Mouse (Mus musculus): ENCODE data around the gene Kcnh4. TPM values are rescaled to one million over a fixed set of nuclear protein-coding genes. Genes with fewer than 3 reads are reported as not detected.

Kcnh4 gene
- polyA plus RNA-seq, 1 experiment from 2014 or later: 6.8 TPM

GRCm38 (mm10) chr11:100789702-100790101 lies 30.0 kb upstream of the Kcnh4 start:
- no peaks in the 10 kb centered on the region for H3K4me1 ChIP-seq (replicated peaks; ENCODE audit: control insufficient read depth, insufficient read depth, low read length)
- no peak overlapping the region for H3K4me3 ChIP-seq (replicated peaks; ENCODE audit: low read length)
- no peak for ATAC-seq
- H3K4me2 ChIP-seq (ENCODE audit: low read length): no peak overlapping the region
- no peak overlapping the region for H3K27ac ChIP-seq (ENCODE audit: low read length)
- H3K36me3 ChIP-seq (ENCODE audit: control insufficient read depth, insufficient read depth): no peaks in the 10 kb centered on the region; the same call in 1 of the 2 replicates
- H3K9ac ChIP-seq (replicated peaks; ENCODE audit: low read depth, low read length): no peak overlapping the region
- no peaks in the 10 kb centered on the region for H3K9me3 ChIP-seq (ENCODE audit: control insufficient read depth, low read length)
- WGBS: 87% methylated on average over 3 of the region's 3 CpGs
- no peaks in the 10 kb centered on the region for H3K27me3 ChIP-seq (replicated peaks; ENCODE audit: control insufficient read depth, insufficient read depth, low read length)

- Histone ChIP-seq H3K27me3 (replicated peaks; ENCODE audit: control insufficient read depth, insufficient read depth, low read length) (no peaks in the 10 kb centered on the region), H3K4me3 (replicated peaks; ENCODE audit: low read length) (no peak overlapping the region), H3K27ac (ENCODE audit: low read length) (no peak overlapping the region), H3K4me1 (replicated peaks; ENCODE audit: control insufficient read depth, insufficient read depth, low read length) (no peaks in the 10 kb centered on the region), H3K36me3 (ENCODE audit: control insufficient read depth, insufficient read depth) (peaks cover 2% of the 10 kb centered on the region; the same call in 1 of the 2 replicates), H3K4me2 (ENCODE audit: low read length) (no peak overlapping the region), H3K9ac (replicated peaks; ENCODE audit: low read depth, low read length) (no peak overlapping the region), H3K9me3 (ENCODE audit: control insufficient read depth, low read length) (no peaks in the 10 kb centered on the region)
- 69% methylated on average over 2 of the region's 2 CpGs for WGBS
- ATAC-seq: no peak
These were observed 26.0 kb upstream of the Kcnh4 start for GRCm38 (mm10) chr11:100785774-100786173.

- Histone ChIP-seq H3K4me3 (replicated peaks; ENCODE audit: low read length) (no peak overlapping the region), H3K27ac (ENCODE audit: low read length) (no peak overlapping the region), H3K4me2 (ENCODE audit: low read length) (no peak overlapping the region), H3K36me3 (ENCODE audit: control insufficient read depth, insufficient read depth) (peaks cover 2% of the 10 kb centered on the region; the same call in 1 of the 2 replicates), H3K27me3 (replicated peaks; ENCODE audit: control insufficient read depth, insufficient read depth, low read length) (no peaks in the 10 kb centered on the region), H3K9ac (replicated peaks; ENCODE audit: low read depth, low read length) (no peak overlapping the region), H3K9me3 (ENCODE audit: control insufficient read depth, low read length) (no peaks in the 10 kb centered on the region), H3K4me1 (replicated peaks; ENCODE audit: control insufficient read depth, insufficient read depth, low read length) (no peaks in the 10 kb centered on the region)
- no peak for ATAC-seq
- 77% methylated on average over 8 of the region's 8 CpGs for WGBS
These were observed 24.5 kb upstream of the Kcnh4 start for GRCm38 (mm10) chr11:100784286-100784685.

GRCm38 (mm10) chr11:100782568-100782967 lies 22.8 kb upstream of the Kcnh4 start:
- Histone ChIP-seq H3K36me3 (ENCODE audit: control insufficient read depth, insufficient read depth) (peaks cover 2% of the 10 kb centered on the region; the same call in 1 of the 2 replicates), H3K4me3 (replicated peaks; ENCODE audit: low read length) (no peak overlapping the region), H3K4me1 (replicated peaks; ENCODE audit: control insufficient read depth, insufficient read depth, low read length) (no peaks in the 10 kb centered on the region), H3K9me3 (ENCODE audit: control insufficient read depth, low read length) (no peaks in the 10 kb centered on the region), H3K4me2 (ENCODE audit: low read length) (no peak overlapping the region), H3K27ac (ENCODE audit: low read length) (no peak overlapping the region), H3K9ac (replicated peaks; ENCODE audit: low read depth, low read length) (no peak overlapping the region), H3K27me3 (replicated peaks; ENCODE audit: control insufficient read depth, insufficient read depth, low read length) (no peaks in the 10 kb centered on the region)
- ATAC-seq: no peak
- 90% methylated on average over 13 of the region's 13 CpGs for WGBS

- Histone ChIP-seq H3K9me3 (ENCODE audit: control insufficient read depth, low read length) (no peaks in the 10 kb centered on the region), H3K27ac (ENCODE audit: low read length) (no peak overlapping the region), H3K4me2 (ENCODE audit: low read length) (no peak overlapping the region), H3K27me3 (replicated peaks; ENCODE audit: control insufficient read depth, insufficient read depth, low read length) (no peaks in the 10 kb centered on the region), H3K36me3 (ENCODE audit: control insufficient read depth, insufficient read depth) (peaks cover 2% of the 10 kb centered on the region; the same call in 1 of the 2 replicates), H3K4me3 (replicated peaks; ENCODE audit: low read length) (no peak overlapping the region), H3K9ac (replicated peaks; ENCODE audit: low read depth, low read length) (no peak overlapping the region), H3K4me1 (replicated peaks; ENCODE audit: control insufficient read depth, insufficient read depth, low read length) (no peaks in the 10 kb centered on the region)
- no peak for ATAC-seq
- 92% methylated on average over 15 of the region's 15 CpGs for WGBS
These were observed 22.2 kb upstream of the Kcnh4 start for GRCm38 (mm10) chr11:100781763-100782475.

GRCm38 (mm10) chr11:100780247-100780646 lies 20.5 kb upstream of the Kcnh4 start:
- 78% methylated on average over 8 of the region's 8 CpGs for WGBS
- Histone ChIP-seq H3K4me3 (replicated peaks; ENCODE audit: low read length) (no peak overlapping the region), H3K36me3 (ENCODE audit: control insufficient read depth, insufficient read depth) (peaks cover 2% of the 10 kb centered on the region; the same call in 1 of the 2 replicates), H3K9me3 (ENCODE audit: control insufficient read depth, low read length) (no peaks in the 10 kb centered on the region), H3K27ac (ENCODE audit: low read length) (no peak overlapping the region), H3K27me3 (replicated peaks; ENCODE audit: control insufficient read depth, insufficient read depth, low read length) (no peaks in the 10 kb centered on the region), H3K4me1 (replicated peaks; ENCODE audit: control insufficient read depth, insufficient read depth, low read length) (no peaks in the 10 kb centered on the region), H3K4me2 (ENCODE audit: low read length) (no peak overlapping the region), H3K9ac (replicated peaks; ENCODE audit: low read depth, low read length) (no peak overlapping the region)
- no peak for ATAC-seq

- 80% methylated on average over 3 of the region's 3 CpGs for WGBS
- H3K27me3 ChIP-seq (replicated peaks; ENCODE audit: control insufficient read depth, insufficient read depth, low read length): no peaks in the 10 kb centered on the region
- no peak overlapping the region for H3K4me2 ChIP-seq (ENCODE audit: low read length)
- H3K4me1 ChIP-seq (replicated peaks; ENCODE audit: control insufficient read depth, insufficient read depth, low read length): no peaks in the 10 kb centered on the region
- H3K4me3 ChIP-seq (replicated peaks; ENCODE audit: low read length): no peak overlapping the region
- peaks cover 1% of the 10 kb centered on the region; the same call in 1 of the 2 replicates for H3K36me3 ChIP-seq (ENCODE audit: control insufficient read depth, insufficient read depth)
- no peak overlapping the region for H3K27ac ChIP-seq (ENCODE audit: low read length)
- H3K9ac ChIP-seq (replicated peaks; ENCODE audit: low read depth, low read length): no peak overlapping the region
- H3K9me3 ChIP-seq (ENCODE audit: control insufficient read depth, low read length): no peaks in the 10 kb centered on the region
- ATAC-seq: no peak
These were observed 18.3 kb upstream of the Kcnh4 start for GRCm38 (mm10) chr11:100778069-100778468.

- no peaks in the 10 kb centered on the region for H3K36me3 ChIP-seq (ENCODE audit: control insufficient read depth, insufficient read depth)
- H3K4me2 ChIP-seq (ENCODE audit: low read length): no peak overlapping the region
- WGBS: 90% methylated on average over 10 of the region's 10 CpGs
These were observed 16.2 kb upstream of the Kcnh4 start for GRCm38 (mm10) chr11:100775921-100776320.

GRCm38 (mm10) chr11:100774261-100774660 lies 14.5 kb upstream of the Kcnh4 start:
- H3K4me2 ChIP-seq (ENCODE audit: low read length): no peak overlapping the region
- no peaks in the 10 kb centered on the region for H3K9me3 ChIP-seq (ENCODE audit: control insufficient read depth, low read length)
- H3K27ac ChIP-seq (ENCODE audit: low read length): no peak overlapping the region
- 86% methylated on average over 4 of the region's 4 CpGs for WGBS
- no peak for ATAC-seq
- H3K4me1 ChIP-seq (replicated peaks; ENCODE audit: control insufficient read depth, insufficient read depth, low read length): peaks cover 7% of the 10 kb centered on the region
- no peak overlapping the region for H3K4me3 ChIP-seq (replicated peaks; ENCODE audit: low read length)
- no peaks in the 10 kb centered on the region for H3K27me3 ChIP-seq (replicated peaks; ENCODE audit: control insufficient read depth, insufficient read depth, low read length)
- no peak overlapping the region for H3K9ac ChIP-seq (replicated peaks; ENCODE audit: low read depth, low read length)
- H3K36me3 ChIP-seq (ENCODE audit: control insufficient read depth, insufficient read depth): no peaks in the 10 kb centered on the region

More at GRCm38 (mm10) chr11:100775921-100776320, 16.2 kb upstream of the Kcnh4 start:
- Histone ChIP-seq H3K9me3 (ENCODE audit: control insufficient read depth, low read length) (no peaks in the 10 kb centered on the region), H3K27ac (ENCODE audit: low read length) (no peak overlapping the region), H3K4me3 (replicated peaks; ENCODE audit: low read length) (no peak overlapping the region), H3K27me3 (replicated peaks; ENCODE audit: control insufficient read depth, insufficient read depth, low read length) (no peaks in the 10 kb centered on the region), H3K4me1 (replicated peaks; ENCODE audit: control insufficient read depth, insufficient read depth, low read length) (peaks cover 2% of the 10 kb centered on the region), H3K9ac (replicated peaks; ENCODE audit: low read depth, low read length) (no peak overlapping the region)
- ATAC-seq: no peak
